Mouse (Mus musculus): ENCODE data around the gene Cfap298. TPM values are rescaled to one million over a fixed set of nuclear protein-coding genes. Genes with fewer than 3 reads are reported as not detected.

The Cfap298 gene
- polyA plus RNA-seq, 1 experiment from 2014 or later, result 54.4 TPM

GRCm38 (mm10) chr16:90901364-90901763 lies 33.5 kb downstream of the Cfap298 start:
- no peak overlapping the region for H3K4me2 ChIP-seq (ENCODE audit: low read depth, low read length)
- H3K27me3 ChIP-seq (ENCODE audit: control insufficient read depth, insufficient read depth, low read length), result no peaks in the 10 kb centered on the region
- no peaks in the 10 kb centered on the region for H3K9me3 ChIP-seq (replicated peaks; ENCODE audit: control insufficient read depth, low read length)
- H3K4me1 ChIP-seq (ENCODE audit: control insufficient read depth, insufficient read depth, low read length), result peaks cover 3% of the 10 kb centered on the region; the same call in 1 of the 2 replicates
- H3K27ac ChIP-seq (ENCODE audit: low read length), result no peak overlapping the region
- H3K4me3 ChIP-seq (ENCODE audit: low read length), result no peak overlapping the region
- no peaks in the 10 kb centered on the region for H3K36me3 ChIP-seq (ENCODE audit: control insufficient read depth, insufficient read depth)
- WGBS, result 30% methylated on average over 4 of the region's 4 CpGs
- H3K9ac ChIP-seq (ENCODE audit: low read length), result no peak overlapping the region
- 0 out of 2 replicates have a peak, but pooled peaks have one; percentile 24 for ATAC-seq (replicated peaks; ENCODE audit: extremely low read depth, insufficient read depth, low FRiP score)

- H3K36me3 ChIP-seq (ENCODE audit: control insufficient read depth, insufficient read depth), result no peaks in the 10 kb centered on the region
- no peaks in the 10 kb centered on the region for H3K9me3 ChIP-seq (replicated peaks; ENCODE audit: control insufficient read depth, low read length)
- H3K4me2 ChIP-seq (ENCODE audit: low read depth, low read length), result no peak overlapping the region
- no peak overlapping the region for H3K9ac ChIP-seq (ENCODE audit: low read length)
- WGBS, result 39% methylated on average over 12 of the region's 12 CpGs
- H3K27me3 ChIP-seq (ENCODE audit: control insufficient read depth, insufficient read depth, low read length), result no peaks in the 10 kb centered on the region
- ATAC-seq (replicated peaks; ENCODE audit: extremely low read depth, insufficient read depth, low FRiP score), result no peak
- no peak overlapping the region for H3K4me3 ChIP-seq (ENCODE audit: low read length)
- H3K27ac ChIP-seq (ENCODE audit: low read length), result no peak overlapping the region
- peaks cover 3% of the 10 kb centered on the region; the same call in 1 of the 2 replicates for H3K4me1 ChIP-seq (ENCODE audit: control insufficient read depth, insufficient read depth, low read length)
Observed at GRCm38 (mm10) chr16:90899498-90899897, 35.4 kb downstream of the Cfap298 start.

- no peak overlapping the region for H3K4me2 ChIP-seq (ENCODE audit: low read depth, low read length)
- WGBS, result 70% methylated on average over 3 of the region's 3 CpGs
- no peak overlapping the region for H3K9ac ChIP-seq (ENCODE audit: low read length)
- H3K4me1 ChIP-seq (ENCODE audit: control insufficient read depth, insufficient read depth, low read length), result peaks cover 3% of the 10 kb centered on the region; the same call in 1 of the 2 replicates
- no peak overlapping the region for H3K27ac ChIP-seq (ENCODE audit: low read length)
- ATAC-seq (replicated peaks; ENCODE audit: extremely low read depth, insufficient read depth, low FRiP score), result no peak; the same call in 1 of the 2 replicates
- no peaks in the 10 kb centered on the region for H3K36me3 ChIP-seq (ENCODE audit: control insufficient read depth, insufficient read depth)
- H3K4me3 ChIP-seq (ENCODE audit: low read length), result no peak overlapping the region
- no peaks in the 10 kb centered on the region for H3K9me3 ChIP-seq (replicated peaks; ENCODE audit: control insufficient read depth, low read length)
- no peaks in the 10 kb centered on the region for H3K27me3 ChIP-seq (ENCODE audit: control insufficient read depth, insufficient read depth, low read length)
Observed at GRCm38 (mm10) chr16:90897651-90898050, 37.3 kb downstream of the Cfap298 start.

GRCm38 (mm10) chr16:90893792-90894191 lies 41.1 kb downstream of the Cfap298 start:
- Histone ChIP-seq H3K9ac (ENCODE audit: low read length) (no peak overlapping the region), H3K4me3 (ENCODE audit: low read length) (no peak overlapping the region), H3K36me3 (ENCODE audit: control insufficient read depth, insufficient read depth) (no peaks in the 10 kb centered on the region), H3K4me1 (ENCODE audit: control insufficient read depth, insufficient read depth, low read length) (peaks cover 10% of the 10 kb centered on the region), H3K9me3 (replicated peaks; ENCODE audit: control insufficient read depth, low read length) (no peaks in the 10 kb centered on the region), H3K27ac (ENCODE audit: low read length) (no peak overlapping the region), H3K4me2 (ENCODE audit: low read depth, low read length) (no peak overlapping the region), H3K27me3 (ENCODE audit: control insufficient read depth, insufficient read depth, low read length) (no peaks in the 10 kb centered on the region)
- 48% methylated on average over 9 of the region's 9 CpGs for WGBS
- no peak for ATAC-seq (replicated peaks; ENCODE audit: extremely low read depth, insufficient read depth, low FRiP score)

GRCm38 (mm10) chr16:90893019-90893418 lies 41.9 kb downstream of the Cfap298 start:
- ATAC-seq (replicated peaks; ENCODE audit: extremely low read depth, insufficient read depth, low FRiP score), result no peak
- WGBS, result 74% methylated on average over 7 of the region's 7 CpGs
- Histone ChIP-seq H3K9ac (ENCODE audit: low read length) (no peak overlapping the region), H3K4me1 (ENCODE audit: control insufficient read depth, insufficient read depth, low read length) (peaks cover 10% of the 10 kb centered on the region), H3K36me3 (ENCODE audit: control insufficient read depth, insufficient read depth) (no peaks in the 10 kb centered on the region), H3K9me3 (replicated peaks; ENCODE audit: control insufficient read depth, low read length) (0 out of 2 replicates have a peak, but pooled peaks cover under 1% of the 10 kb centered on the region), H3K4me3 (ENCODE audit: low read length) (no peak overlapping the region), H3K4me2 (ENCODE audit: low read depth, low read length) (no peak overlapping the region), H3K27me3 (ENCODE audit: control insufficient read depth, insufficient read depth, low read length) (no peaks in the 10 kb centered on the region), H3K27ac (ENCODE audit: low read length) (no peak overlapping the region)

- Histone ChIP-seq H3K36me3 (ENCODE audit: control insufficient read depth, insufficient read depth) (no peaks in the 10 kb centered on the region), H3K4me1 (ENCODE audit: control insufficient read depth, insufficient read depth, low read length) (peaks cover 10% of the 10 kb centered on the region), H3K4me3 (ENCODE audit: low read length) (no peak overlapping the region), H3K27ac (ENCODE audit: low read length) (no peak overlapping the region), H3K4me2 (ENCODE audit: low read depth, low read length) (peak overlapping the region; percentile 32), H3K9me3 (replicated peaks; ENCODE audit: control insufficient read depth, low read length) (0 out of 2 replicates have a peak, but pooled peaks cover 2% of the 10 kb centered on the region), H3K9ac (ENCODE audit: low read length) (no peak overlapping the region), H3K27me3 (ENCODE audit: control insufficient read depth, insufficient read depth, low read length) (no peaks in the 10 kb centered on the region)
- WGBS, result 24% methylated on average over 8 of the region's 8 CpGs
- ATAC-seq (replicated peaks; ENCODE audit: extremely low read depth, insufficient read depth, low FRiP score), result no peak
Observed at GRCm38 (mm10) chr16:90892081-90892480, 42.8 kb downstream of the Cfap298 start.

- H3K4me2 ChIP-seq (ENCODE audit: low read depth, low read length), result 0 out of 2 replicates have a peak overlapping the region, but pooled peaks have one; percentile 3
- 41% methylated on average over 14 of the region's 14 CpGs for WGBS
- no peak overlapping the region for H3K27ac ChIP-seq (ENCODE audit: low read length)
- H3K9ac ChIP-seq (ENCODE audit: low read length), result no peak overlapping the region
- peaks cover 10% of the 10 kb centered on the region for H3K4me1 ChIP-seq (ENCODE audit: control insufficient read depth, insufficient read depth, low read length)
- no peaks in the 10 kb centered on the region for H3K36me3 ChIP-seq (ENCODE audit: control insufficient read depth, insufficient read depth)
- H3K4me3 ChIP-seq (ENCODE audit: low read length), result no peak overlapping the region
- no peaks in the 10 kb centered on the region for H3K27me3 ChIP-seq (ENCODE audit: control insufficient read depth, insufficient read depth, low read length)
- peak; percentile 49; the same call in 1 of the 2 replicates for ATAC-seq (replicated peaks; ENCODE audit: extremely low read depth, insufficient read depth, low FRiP score)
- H3K9me3 ChIP-seq (replicated peaks; ENCODE audit: control insufficient read depth, low read length), result 0 out of 2 replicates have a peak, but pooled peaks cover 2% of the 10 kb centered on the region
Observed at GRCm38 (mm10) chr16:90891601-90892000, 43.3 kb downstream of the Cfap298 start.

- no peak for ATAC-seq (replicated peaks; ENCODE audit: extremely low read depth, insufficient read depth, low FRiP score)
- WGBS, result 86% methylated on average over 9 of the region's 9 CpGs
- Histone ChIP-seq H3K4me1 (ENCODE audit: control insufficient read depth, insufficient read depth, low read length) (peaks cover 16% of the 10 kb centered on the region), H3K27me3 (ENCODE audit: control insufficient read depth, insufficient read depth, low read length) (no peaks in the 10 kb centered on the region), H3K4me3 (ENCODE audit: low read length) (no peak overlapping the region), H3K27ac (ENCODE audit: low read length) (no peak overlapping the region), H3K4me2 (ENCODE audit: low read depth, low read length) (no peak overlapping the region), H3K9me3 (replicated peaks; ENCODE audit: control insufficient read depth, low read length) (0 out of 2 replicates have a peak, but pooled peaks cover 2% of the 10 kb centered on the region), H3K36me3 (ENCODE audit: control insufficient read depth, insufficient read depth) (no peaks in the 10 kb centered on the region), H3K9ac (ENCODE audit: low read length) (no peak overlapping the region)
Observed at GRCm38 (mm10) chr16:90890683-90891082, 44.2 kb downstream of the Cfap298 start.

GRCm38 (mm10) chr16:90885781-90886565 lies 48.9 kb downstream of the Cfap298 start:
- no peak for ATAC-seq (replicated peaks; ENCODE audit: extremely low read depth, insufficient read depth, low FRiP score)
- no peaks in the 10 kb centered on the region for H3K36me3 ChIP-seq (ENCODE audit: control insufficient read depth, insufficient read depth)
- no peak overlapping the region for H3K9ac ChIP-seq (ENCODE audit: low read length)
- no peak overlapping the region for H3K4me2 ChIP-seq (ENCODE audit: low read depth, low read length)
- 0 out of 2 replicates have a peak, but pooled peaks cover 2% of the 10 kb centered on the region for H3K9me3 ChIP-seq (replicated peaks; ENCODE audit: control insufficient read depth, low read length)
- peaks cover 15% of the 10 kb centered on the region for H3K4me1 ChIP-seq (ENCODE audit: control insufficient read depth, insufficient read depth, low read length)
- peak overlapping the region; percentile 51 for H3K27ac ChIP-seq (ENCODE audit: low read length)
- no peak overlapping the region for H3K4me3 ChIP-seq (ENCODE audit: low read length)
- WGBS, result 46% methylated on average over 9 of the region's 9 CpGs
- no peaks in the 10 kb centered on the region for H3K27me3 ChIP-seq (ENCODE audit: control insufficient read depth, insufficient read depth, low read length)

Data from heart, embryonic 16.5 days (tissue).